Mouse (Mus musculus) CD8-positive naive resting alpha-beta T cell, adult 2 months (primary cell): ENCODE results near the gene F11.

Experiments used
- DNase-seq, 2 experiments: peaks; one replicate each; pipeline ENCODE4 v3.0.0; 2022; ENCODE audit warnings: low read depth in 2 of 2, low spot score in 2 of 2

F11 gene

DNA sequence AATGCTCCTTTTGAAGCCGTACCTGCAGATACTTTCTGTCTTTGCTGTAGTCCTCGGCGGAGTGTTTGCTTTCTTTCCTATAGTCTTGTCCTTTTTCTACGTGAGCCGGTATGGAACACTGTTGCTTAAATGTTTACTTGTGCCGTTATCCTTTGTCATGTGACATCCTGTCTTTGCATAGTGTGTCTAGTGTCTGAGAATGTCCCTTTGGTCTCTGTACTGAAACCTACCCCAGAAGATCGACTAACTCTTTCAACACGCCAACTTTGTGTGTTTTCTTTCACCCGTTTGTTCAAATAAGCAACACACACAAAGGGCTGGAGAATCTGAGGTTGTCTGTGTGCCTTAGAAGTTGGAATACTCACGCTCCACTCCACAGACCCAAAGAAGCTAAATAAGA is at the start of gene F11:
F11 (minus strand) TSS at position 112 of the 400 bp plus-strand sequence.
- no peak for DNase-seq

DNA sequence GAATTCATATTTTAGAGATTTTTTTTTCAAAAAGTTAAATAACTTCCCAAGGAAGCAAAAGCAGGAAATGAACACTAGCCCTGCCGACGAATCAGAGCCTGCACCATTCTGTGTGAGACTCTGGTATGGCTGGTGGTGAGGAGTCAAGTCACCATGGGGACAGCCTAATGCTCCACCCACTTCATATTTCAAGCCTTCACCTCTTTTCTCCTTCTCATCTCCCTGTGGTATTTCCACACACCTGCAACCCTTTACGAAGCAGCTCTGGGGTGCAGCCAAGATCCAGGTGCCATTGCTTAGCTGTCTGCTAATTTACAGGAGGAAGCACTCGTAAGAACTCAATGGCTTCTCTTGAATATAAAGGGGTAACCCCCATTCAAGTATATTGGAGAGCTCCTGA is 49.1 kb upstream of the F11 start:
- no peak for DNase-seq

DNA sequence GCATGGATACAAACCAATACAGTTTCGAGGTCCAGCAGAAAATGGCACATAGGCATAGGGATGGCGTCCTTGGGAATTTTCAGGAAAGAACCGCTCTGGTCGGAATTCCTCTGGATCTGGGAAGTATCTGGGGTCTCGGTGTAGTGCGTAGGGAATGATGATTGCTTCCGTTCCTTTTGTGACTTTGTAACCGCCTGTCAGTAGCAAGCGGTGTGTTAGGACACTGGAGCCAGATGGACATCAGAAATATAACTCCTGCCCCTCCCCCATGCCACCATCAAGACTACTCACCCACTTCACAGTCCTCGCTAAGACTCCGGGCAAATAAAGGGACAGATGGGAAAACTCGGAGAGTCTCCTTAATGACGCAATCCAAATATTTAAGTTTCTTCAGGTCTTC is 46.5 kb upstream of the F11 start, which contains the start of gene Gm45753:
Gm45753 (minus strand) TSS at position 101 of the 400 bp plus-strand sequence.
- DNase-seq: no peak

DNA sequence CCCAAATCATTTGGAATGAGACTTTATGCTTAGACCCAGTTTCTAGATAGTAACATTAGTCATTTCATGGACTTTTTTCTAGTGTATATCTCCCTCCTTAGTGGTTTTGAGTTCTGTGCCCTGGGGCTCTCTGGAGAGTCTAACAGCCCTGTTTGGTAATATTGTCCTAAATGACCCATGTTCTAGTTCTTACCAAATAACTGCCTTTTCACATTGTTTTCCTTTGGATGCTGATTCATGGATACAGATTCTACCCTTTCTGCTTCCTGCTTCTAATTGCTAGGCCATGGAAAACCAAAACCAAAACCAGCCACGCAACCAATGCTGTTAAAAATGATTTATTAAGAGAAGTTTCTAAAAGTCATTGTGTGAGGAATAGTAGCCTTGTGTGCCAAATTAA is 43.6 kb upstream of the F11 start:
- no peak for DNase-seq

DNA sequence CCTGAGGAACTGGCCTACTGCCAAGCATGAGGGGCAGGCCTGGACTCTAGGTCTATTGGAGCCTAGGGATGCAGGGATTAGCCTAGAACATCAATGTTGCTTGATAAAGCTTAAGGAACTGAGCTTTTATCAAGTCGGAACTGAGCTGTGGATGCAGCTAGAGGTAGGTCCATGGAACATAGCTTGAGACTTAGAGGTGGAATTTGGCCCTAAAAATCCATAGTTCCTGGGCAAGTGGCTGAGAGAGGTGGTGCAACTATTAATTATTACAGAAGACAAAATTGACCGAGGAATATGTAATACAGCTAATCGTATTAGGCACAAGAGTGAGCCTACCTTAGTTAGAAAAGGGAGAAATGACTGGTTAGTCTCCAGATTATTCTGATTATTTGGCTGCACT is 42.5 kb upstream of the F11 start:
- DNase-seq: no peak

DNA sequence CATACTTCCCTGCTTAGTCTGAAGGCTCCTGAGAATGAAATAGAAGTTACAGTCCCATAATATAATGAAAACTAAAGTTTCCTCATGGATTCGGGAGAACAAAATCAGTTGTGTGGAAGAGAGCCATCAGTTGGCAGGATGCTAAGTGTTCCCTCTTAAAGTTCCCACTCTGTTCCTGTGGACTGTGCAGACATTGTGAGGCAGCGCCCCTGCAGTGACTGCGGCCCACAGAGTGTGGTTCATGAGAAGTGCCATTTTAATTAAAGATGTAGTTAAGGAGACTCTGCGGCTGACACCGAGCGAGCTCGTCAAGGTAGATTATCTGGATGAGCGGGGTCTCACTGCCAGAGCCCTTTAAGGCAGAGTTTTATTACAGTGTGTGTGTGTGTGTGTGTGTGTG is 40.6 kb upstream of the F11 start:
- DNase-seq: no peak

DNA sequence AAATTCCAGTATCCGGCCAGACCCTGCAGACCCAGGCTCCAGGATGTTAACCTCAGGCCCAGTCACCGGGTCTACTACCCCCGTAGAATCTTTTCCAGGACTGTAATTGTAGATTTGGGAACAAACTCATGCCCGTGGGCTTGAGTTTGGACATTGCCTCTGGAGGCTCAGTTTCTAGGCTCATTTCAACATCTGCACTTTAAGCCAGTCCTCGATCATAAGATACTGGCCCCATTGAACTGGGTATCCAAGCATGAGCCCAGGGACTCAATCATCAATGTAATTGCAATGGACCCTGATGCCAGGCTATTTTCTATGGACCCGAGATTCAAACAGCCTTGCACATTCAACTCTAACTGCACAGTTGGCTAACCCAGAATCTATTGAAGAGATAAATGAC is 33.4 kb upstream of the F11 start:
- DNase-seq: no peak

DNA sequence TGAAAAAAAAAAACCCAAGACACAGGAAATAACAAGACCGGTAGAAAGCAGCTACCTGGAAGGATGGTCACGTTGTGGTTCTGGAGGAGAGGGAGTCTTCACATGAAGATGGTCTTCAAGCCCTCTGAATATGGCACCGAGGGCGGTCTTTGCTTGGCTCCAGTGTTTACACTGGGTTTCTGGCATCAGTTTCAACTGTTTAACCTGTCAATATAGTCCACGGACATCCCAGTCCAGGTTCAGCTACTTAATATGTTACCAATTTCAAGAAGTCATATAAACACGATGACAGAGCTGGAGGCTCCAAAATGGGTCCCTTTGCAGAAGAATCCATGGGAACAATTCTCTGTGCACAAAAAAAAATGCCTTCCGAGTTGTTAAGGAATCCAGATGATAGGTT is 32.9 kb upstream of the F11 start, which contains the start of gene Klkb1:
Klkb1 (minus strand) TSS at position 173 of the 400 bp plus-strand sequence.
- no peak for DNase-seq

DNA sequence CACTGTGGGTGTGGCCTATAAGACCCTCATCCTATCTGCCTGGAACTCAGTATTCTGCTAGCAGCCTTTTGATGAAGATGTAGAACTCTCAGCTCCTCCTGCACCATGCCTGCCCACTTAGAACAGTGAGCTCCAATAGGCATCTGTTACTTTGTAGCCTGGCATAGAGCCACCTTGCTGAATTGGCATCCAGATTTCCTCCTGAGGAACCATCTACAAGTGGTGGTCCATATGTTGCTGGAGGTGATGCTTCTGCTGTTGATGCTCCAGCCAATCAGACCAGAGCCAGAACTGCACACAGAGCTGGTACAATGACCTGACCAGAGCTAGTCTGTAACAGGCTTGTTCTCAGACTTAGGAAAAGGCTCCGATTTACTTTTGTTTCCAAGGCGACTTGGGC is 30.0 kb upstream of the F11 start:
- DNase-seq: no peak

DNA sequence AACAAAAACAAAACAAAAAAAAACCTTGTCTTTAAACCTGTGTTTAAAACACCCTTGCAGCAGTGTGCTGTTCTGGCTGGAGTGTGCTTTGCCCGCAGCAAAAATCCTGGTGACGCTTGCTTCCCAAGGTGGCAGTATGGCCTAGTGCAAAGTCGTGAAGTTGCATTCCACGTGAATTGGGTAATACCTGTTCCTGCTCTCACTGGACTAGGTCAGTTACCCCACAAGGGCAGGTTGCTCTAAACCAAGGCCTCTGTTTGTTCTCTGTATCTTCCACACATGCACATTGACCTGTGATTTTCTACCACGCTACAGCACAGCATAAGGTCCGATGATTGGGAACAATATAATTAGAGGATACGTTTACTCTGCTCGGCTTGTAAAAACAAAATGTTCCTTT is 19.8 kb upstream of the F11 start:
- DNase-seq: no peak

DNA sequence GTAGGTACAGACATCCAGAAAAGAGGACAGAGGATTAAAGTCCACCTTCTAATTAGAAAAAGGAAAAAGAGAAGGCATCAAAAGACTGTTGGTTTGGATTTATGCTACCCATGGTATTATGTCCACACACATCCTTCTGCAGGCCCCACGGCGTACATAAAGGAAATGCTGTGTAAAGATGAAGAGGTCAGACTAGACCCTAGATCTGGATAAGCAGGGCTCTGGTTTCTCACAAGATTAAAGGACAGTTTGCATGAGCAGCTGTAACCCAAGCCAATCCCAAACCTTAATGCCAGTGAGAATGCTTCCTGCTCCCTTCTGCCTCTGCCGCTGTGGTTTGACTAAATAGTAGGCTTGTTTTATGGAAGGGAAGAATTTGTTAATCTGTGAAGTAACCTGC is 15.6 kb upstream of the F11 start:
- no peak for DNase-seq

DNA sequence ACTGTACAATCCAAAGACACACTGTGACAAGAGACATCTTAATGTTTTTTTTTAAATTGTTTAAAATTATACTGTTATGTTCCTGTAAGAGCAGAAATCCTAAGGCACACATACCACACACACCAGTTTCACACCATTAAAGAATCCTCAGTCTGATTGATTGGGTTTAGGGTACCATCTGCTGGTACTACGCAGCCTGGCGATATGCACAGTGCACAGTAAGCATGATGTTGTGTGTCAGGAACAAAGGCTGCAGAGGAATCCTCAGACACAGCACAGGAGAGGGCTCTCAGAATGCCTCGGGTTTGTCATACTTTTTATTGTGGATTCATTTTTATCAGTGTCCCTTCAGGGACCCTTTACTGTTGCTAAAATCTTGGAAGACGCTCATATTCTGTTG is 12.5 kb upstream of the F11 start:
- DNase-seq: no peak

DNA sequence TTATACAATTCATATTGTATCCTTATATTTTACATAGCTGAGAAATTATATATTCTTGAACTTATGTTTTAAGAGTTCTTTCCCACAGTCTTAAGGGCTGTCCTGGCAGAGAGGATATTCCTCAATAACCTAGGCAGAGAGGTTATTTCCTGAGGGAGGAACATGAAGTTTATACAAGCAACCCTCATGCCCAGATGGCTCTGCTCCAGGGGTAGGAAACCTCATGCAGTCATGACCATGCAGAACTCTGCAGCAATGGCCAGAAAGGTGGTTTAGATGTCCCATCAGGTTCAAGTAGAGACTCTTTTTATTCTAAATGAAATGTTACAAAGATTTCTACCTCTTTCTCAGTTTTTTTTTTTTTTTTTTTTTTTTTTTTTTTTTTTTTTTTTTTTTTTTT is 7.2 kb upstream of the F11 start:
- no peak for DNase-seq

DNA sequence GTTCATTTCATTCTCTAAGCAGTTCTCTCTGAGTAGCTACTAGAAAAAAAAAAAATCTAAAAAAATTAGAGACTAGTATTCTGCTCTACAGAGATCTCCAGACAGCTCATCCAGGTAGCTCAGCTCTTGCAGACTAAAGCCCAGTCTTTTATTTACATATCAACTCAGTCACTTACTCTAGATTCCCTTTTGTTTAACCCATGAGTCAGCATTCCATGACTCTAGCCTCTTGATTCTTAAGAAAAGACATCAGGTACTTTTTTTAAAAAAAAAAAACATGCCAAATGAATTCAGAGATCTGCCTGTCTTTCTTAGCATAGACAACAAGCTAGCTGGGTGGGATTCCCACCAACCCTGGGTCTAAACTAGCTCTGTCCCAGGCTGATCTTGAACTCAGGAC is 6.7 kb upstream of the F11 start:
- no peak for DNase-seq

DNA sequence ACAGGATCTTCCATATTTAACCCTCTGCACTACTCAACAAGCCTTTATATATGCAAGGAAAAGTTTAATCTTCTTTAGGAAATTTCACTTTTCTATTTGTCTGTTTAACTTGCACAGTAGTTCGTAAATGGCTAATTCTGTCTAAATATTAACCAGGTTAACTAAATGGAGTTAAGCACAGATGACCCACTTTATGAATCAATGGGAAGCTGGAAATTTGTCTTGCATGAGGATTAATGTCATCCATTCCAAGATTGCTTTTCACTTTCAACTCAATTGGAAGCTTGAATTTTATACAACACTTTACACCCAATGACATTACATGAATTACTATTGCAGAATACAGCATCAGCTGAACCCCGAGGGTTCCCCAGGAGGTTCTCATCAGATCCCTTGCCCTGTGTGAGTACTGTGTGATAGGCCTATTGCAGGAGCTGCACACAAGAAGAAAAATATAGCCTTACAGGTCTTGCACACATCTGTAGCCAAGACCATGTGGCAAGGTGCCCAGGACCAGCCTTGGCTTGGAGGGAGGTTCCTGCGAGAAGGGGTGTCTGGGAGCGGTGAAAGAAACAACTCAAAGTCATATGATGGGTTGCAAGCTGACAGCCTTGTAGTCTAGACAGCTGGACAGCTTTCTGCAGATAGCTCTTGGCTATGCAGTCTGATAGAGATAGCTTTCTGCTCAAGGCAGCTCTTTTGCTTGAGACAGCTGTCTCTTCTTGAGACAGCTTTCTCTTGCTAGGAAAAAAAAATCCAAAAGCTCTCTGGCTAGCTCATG is 6.0 kb upstream of the F11 start:
- no peak for DNase-seq

DNA sequence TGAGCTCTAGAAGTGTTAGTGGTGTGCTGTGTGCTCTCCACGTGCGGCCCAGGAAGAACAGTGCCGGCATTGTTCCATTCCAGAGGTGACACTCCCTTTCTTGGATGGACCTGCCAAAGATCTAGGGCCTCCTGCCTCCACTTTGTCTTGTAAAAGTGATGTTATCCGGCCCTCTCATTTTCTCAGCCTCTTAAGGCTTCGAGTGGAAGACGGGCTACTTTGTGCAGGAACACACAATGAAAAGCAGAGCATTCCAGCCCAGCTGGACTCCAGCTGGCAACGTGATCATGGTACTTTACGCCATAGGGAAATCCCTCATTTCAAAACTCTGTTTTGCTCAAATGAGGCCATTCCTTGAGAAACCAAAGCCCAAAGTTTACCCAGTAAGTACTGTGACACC is 5.2 kb upstream of the F11 start:
- no peak for DNase-seq

DNA sequence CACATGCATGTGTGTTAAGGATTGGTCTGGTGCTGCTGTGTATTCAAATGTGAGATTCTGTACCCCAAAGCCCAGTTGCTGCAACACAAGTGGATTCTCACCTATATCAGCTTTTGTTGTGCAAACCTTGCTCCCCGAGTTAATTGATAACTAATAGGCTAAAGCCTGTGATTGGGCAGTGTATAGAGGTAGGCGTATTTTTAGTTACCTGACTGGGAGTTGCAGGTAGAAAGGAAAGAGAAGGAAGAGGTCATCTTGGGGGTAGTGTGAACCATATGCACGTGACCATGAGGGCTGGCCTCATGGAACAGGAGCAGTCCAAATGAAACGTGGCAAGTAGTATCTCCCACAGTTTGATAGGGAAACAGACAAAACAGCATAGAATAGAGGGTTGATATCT is 3.1 kb upstream of the F11 start:
- DNase-seq: no peak

DNA sequence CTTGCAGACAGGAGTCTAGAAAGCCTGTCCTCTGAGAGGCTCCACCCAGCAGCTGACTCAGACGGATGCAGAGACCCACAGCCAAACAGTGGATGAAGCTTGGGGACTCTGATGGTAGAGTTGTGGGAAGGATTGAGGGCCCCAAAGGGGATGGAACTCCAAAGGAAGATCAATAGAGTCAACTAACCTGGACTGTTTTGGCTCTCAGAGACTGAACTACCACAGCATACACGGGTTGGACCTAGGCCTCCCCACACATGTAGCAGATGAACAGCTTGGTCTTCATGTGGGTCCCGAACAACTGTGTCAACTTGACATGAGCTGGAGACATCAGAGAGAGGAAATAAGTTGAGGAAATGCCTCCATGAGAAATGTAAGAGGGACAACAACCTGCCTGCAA is 1.0 kb upstream of the F11 start:
- DNase-seq: no peak

DNA sequence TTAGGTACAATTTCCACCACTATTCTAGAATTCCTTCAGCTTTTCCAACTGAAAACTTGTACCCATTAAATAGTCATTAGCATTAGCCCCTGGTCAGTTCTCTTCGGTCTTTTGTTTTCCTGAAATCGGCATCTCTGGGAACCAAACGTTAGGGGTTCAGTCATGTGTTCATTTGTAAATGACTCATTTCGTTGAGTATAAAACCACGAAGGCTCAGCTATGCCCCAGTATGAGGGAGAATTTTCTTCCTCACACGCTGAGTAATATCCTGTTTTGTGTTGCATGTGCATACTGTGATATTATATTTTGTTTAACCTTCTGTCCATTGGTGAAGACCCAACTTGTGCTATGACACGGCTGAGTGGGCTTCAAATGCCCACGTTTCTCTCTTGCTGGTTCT is 3.4 kb downstream of the F11 start:
- DNase-seq: no peak

DNA sequence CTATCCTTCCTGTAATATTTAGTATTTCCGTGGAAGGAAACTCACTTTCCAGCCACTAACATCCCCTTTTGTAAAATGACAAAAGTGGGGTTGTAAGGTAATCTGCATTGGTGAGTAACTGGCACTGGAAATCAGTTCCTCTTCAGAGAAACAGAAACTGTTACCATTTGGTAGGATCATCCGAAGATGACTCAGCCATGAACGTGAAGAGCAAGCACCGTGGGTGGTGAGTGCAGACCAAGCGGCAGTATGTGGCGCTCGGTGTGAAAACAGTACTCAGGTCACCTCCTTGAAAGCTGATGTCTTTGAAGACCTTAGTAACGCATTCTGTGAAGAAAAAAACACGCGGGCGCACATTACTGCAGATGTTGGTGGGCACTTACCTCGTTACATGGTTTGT is 6.8 kb downstream of the F11 start:
- no peak for DNase-seq

DNA sequence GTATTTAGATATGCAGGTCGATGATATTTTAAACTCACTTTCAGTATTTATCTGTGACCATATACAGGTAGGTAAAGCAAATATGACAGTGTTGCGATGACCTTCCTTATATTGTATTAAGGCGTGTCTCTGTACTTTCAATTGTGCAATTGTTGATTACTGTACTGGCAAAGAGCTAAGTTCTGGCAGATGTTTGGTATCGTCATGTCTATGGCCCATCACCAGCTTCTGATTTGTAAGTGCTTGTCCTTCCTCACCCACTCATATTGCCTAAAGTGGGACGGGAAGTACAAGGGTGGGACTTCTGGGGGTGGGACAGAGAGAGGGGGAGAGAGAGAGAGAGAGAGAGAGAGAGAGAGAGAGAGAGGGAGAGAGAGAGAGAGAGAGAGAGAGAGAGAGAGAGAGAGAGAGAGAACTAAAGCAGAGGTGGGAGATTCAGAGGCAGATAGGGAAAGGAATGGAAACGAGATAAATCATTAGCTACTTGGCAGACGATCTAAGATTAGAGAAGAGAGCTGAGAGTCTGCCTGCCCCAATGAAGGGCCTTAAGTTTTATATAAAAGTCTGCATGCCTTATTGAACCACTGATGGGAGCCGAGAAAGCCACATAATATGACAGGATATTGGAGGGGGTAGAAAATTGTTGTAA is 7.5 kb downstream of the F11 start:
- no peak for DNase-seq

DNA sequence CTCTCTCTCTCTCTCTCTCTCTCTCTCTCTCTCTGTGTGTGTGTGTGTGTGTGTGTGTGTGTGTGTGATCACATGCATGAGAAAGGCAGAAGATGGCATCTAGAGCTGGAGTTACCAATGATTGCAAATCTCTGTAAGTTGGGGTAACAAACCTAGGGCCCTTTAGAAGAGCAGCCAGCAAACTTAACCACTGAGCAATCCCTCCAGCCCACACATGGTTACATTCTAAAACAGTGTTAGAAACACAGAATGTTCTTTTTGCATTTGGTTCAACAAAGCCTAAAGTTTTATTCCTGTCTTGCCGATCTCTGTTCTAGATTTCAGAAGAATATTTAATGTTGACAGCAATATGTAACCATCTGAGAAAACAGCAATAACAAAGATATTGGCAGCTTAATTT is 8.2 kb downstream of the F11 start:
- no peak for DNase-seq

DNA sequence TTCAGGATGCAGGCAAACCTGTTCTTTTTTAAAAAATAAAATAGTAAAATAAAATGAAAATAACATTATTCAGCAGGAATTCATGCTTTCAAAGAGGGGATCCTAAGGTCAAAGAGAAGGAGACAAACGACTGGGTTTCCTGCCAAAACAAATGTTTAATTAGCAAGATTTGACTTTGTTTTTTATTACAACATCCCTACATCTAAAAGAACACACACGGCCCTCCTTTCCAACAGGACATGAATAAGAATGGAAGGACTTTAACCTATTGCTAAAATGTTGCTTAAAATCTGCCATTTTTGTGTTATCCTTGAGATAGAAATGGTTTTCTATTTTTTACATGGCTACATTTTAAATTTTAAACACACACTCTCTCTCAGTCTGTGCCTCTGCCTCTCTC is 8.7 kb downstream of the F11 start:
- DNase-seq: no peak
